Mouse (Mus musculus) cerebellum, adult 9-10 months (tissue): ENCODE measurements at regions not wholly inside any gene's neighbourhood (a gene's known extent, or its start where the extent isn't known, plus 50 kb on each side); places are given as distances from the start of the nearest gene placed in this dataset.

Experiments used
- DNase-seq: peaks from one replicate; pipeline ENCODE4 v3.0.0; 2022

- DNase-seq, result no peak
Observed at GRCm38 (mm10) chr19:33053199-33053867, 296.0 kb downstream of the Pten start.

- DNase-seq, result no peak
Observed at GRCm38 (mm10) chr19:33056372-33056791, 299.1 kb downstream of the Pten start.

- no peak for DNase-seq
Observed at GRCm38 (mm10) chr19:33061006-33061405, 303.7 kb downstream of the Pten start.

GRCm38 (mm10) chr19:33062165-33063058 lies 305.1 kb downstream of the Pten start:
- DNase-seq, result no peak

- DNase-seq, result no peak
Observed at GRCm38 (mm10) chr19:33065274-33066200, 308.2 kb downstream of the Pten start.

- DNase-seq, result no peak
Observed at GRCm38 (mm10) chr19:33068351-33068955, 311.2 kb downstream of the Pten start.

- no peak for DNase-seq
Observed at GRCm38 (mm10) chr19:33069761-33070160, 312.5 kb downstream of the Pten start.

GRCm38 (mm10) chr19:33072299-33072698 lies 315.0 kb downstream of the Pten start:
- DNase-seq, result no peak

GRCm38 (mm10) chr19:33074907-33075306 lies 317.2 kb downstream of the Rnls start:
- no peak for DNase-seq

GRCm38 (mm10) chr19:33078681-33079360 lies 313.3 kb downstream of the Rnls start:
- DNase-seq, result no peak

GRCm38 (mm10) chr19:33079959-33080358 lies 312.1 kb downstream of the Rnls start:
- DNase-seq, result no peak

- DNase-seq, result no peak
Observed at GRCm38 (mm10) chr19:33081493-33081892, 310.6 kb downstream of the Rnls start.

GRCm38 (mm10) chr19:33083371-33083770 lies 308.7 kb downstream of the Rnls start:
- no peak for DNase-seq

GRCm38 (mm10) chr19:33084683-33085082 lies 307.4 kb downstream of the Rnls start:
- no peak for DNase-seq
